Mouse (Mus musculus) forebrain, embryonic 13.5 days (tissue): ENCODE results near the gene Plcd1. TPM values are rescaled to one million over a fixed set of nuclear protein-coding genes. Genes with fewer than 3 reads are reported as not detected.

Source experiments
- ATAC-seq: fragments of 200-750 bp; cut with Nextera tagmentation; 2 replicates; pipeline ENCODE4 v1.8.0; 2017
- H3K27ac ChIP-seq: fragments of 300-500 bp; sonication (generic); 2 replicates; pipeline ENCODE4 v1.5.1; 2015; ENCODE audit warnings: inconsistent platforms, mild to moderate bottlenecking, moderate library complexity
- H3K27me3 ChIP-seq: fragments of 300-500 bp; sonication (generic); 2 replicates; pipeline ENCODE4 v1.6.1; 2015; ENCODE audit warnings: mild to moderate bottlenecking, inconsistent platforms
- H3K36me3 ChIP-seq: fragments of 300-500 bp; sonication (generic); 2 replicates; pipeline ENCODE4 v1.6.1; 2015; ENCODE audit warnings: mild to moderate bottlenecking, inconsistent platforms; ENCODE audit not compliant: poor library complexity, severe bottlenecking
- H3K4me1 ChIP-seq: fragments of 300-500 bp; sonication (generic); 2 replicates; pipeline ENCODE4 v1.6.1; 2015; ENCODE audit warnings: inconsistent platforms
- H3K4me2 ChIP-seq: fragments of 300-500 bp; sonication (generic); 2 replicates; pipeline ENCODE4 v1.6.1; 2015; ENCODE audit warnings: inconsistent platforms, mild to moderate bottlenecking, moderate library complexity
- H3K4me3 ChIP-seq: fragments of 300-500 bp; sonication (generic); 2 replicates; pipeline ENCODE4 v1.5.1; 2015; ENCODE audit warnings: mild to moderate bottlenecking, inconsistent platforms
- H3K9ac ChIP-seq: fragments of 300-500 bp; sonication (generic); 2 replicates; pipeline ENCODE4 v1.6.1; 2015; ENCODE audit warnings: mild to moderate bottlenecking, inconsistent platforms
- H3K9me3 ChIP-seq: fragments of 300-500 bp; sonication (generic); replicated peaks from 2 replicates; pipeline ENCODE4 v1.6.1; 2016; ENCODE audit warnings: inconsistent platforms
- WGBS: fragments of 180-500 bp; shearing (Covaris S2); methylation state at CpG from one replicate; pipeline ENCODE4 v1.1.7; 2015; 5-methylcytosine and 5-hydroxymethylcytosine counted together
- polyA plus RNA-seq: library from polyadenylated mRNA; unstranded; fragments of >200 nt; fragmentation: Nextera tagmentation; extraction: Ambion mirVana; gene quantifications from 2 replicates; pipeline ENCODE4 v1.2.1, GENCODE M21; 2015

Gene Plcd1
- polyA plus RNA-seq = 8.4 and 12.2 TPM in 2 replicates

DNA sequence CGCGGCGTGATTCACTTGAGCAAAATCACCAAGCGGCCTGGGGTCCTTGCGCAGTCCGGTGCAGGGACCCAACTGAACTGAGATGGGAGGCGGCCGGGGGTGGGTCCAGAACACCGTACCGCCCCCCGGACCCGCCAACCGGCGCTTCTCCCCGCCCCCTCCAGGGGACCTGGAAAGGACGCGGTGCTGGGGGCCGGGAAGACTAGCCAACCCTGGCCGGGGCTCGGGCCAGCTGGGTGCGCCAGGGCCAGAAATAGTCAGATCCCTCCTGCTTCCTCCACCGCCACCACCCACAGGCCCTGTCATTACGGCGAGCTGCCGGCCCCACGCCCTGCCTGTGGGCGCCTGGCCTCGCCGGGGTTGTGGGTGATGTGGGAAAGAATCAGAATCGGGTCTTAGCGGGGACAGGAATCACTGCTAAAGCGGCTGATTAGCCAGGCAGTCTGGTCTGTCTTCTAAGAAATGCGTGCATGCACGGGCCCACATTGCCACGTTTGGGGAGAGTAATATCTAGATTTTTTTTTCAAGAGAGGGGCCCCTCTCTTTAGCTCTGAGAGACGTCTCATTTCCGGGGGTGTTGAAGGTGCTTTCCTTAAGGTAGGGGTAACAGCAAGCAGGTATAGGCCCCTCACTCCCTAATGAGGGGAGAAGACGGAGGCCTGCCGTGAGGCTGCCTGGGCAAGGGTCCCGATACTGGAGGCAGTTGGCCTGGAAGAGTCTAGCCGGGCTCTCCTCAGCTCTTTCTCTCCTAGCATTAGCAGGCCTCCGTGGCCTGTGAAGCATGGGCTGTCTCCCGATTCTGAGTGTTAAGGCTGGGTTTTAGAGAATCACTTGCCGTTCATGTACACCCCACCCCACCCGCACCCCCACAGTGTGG lies at the start of gene Plcd1:
TSS of gene Plcd1 (minus strand) at position 84 of the 877 bp plus-strand sequence.
- Histone ChIP-seq H3K9ac (peak within 1 kb of the TSS; percentile 56), H3K4me1 (peaks cover 26% of the 10 kb centered on the region), H3K27ac (no peak within 1 kb of the TSS), H3K27me3 (peaks cover 49% of the 10 kb centered on the region), H3K9me3 (no peaks in the 10 kb centered on the region), H3K36me3 (no peaks in the 10 kb centered on the region), H3K4me2 (peak within 1 kb of the TSS; percentile 72), H3K4me3 (peak within 1 kb of the TSS; percentile 46)
- ATAC-seq = peak; percentile 75
- 8% methylated on average over 45 of the region's 45 CpGs for WGBS

DNA sequence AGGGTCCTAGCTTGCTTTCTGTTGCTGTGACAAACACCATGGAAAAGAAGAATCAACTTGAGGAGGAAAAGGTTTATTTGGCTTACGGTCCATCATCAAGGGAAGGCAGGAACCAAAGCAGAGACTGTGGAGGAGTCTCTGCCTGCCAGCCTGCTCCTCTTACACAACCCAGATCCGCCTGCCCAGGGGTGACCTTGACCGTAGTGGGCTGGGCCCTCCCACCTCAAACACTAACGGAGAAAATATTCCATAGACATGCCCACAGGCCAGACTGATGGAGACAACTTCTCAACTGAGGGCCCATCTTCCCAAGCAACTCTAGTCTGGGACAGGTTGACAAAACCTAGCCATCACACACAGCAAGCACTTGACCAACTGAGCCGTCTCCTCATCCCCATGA lies 48.8 kb upstream of the Plcd1 start:
- no peaks in the 10 kb centered on the region for H3K36me3 ChIP-seq
- ATAC-seq = no peak
- no peak overlapping the region for H3K4me3 ChIP-seq
- no peaks in the 10 kb centered on the region for H3K27me3 ChIP-seq
- 89% methylated on average over 5 of the region's 5 CpGs for WGBS
- no peak overlapping the region for H3K4me2 ChIP-seq
- H3K9me3 ChIP-seq = no peaks in the 10 kb centered on the region
- no peak overlapping the region for H3K9ac ChIP-seq
- H3K27ac ChIP-seq = no peak overlapping the region
- no peaks in the 10 kb centered on the region for H3K4me1 ChIP-seq

DNA sequence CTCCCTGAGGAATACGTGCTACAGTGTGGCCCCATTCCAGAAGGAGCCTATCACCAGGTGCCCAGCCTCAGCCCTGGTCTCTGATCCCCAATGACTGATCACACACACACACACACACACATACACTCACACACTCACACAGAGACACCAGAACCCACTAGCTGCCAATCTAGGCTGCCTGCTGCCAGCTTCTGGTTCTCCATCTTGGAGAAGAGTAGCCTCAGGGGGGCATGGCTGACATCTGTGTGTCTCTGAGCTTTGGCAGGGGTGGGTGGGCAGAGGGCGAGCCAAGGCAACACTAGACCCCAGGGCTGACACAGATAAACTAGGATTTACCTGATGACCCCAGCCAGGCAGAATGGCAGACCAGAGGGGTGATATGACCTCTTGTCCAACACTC lies 45.5 kb upstream of the Plcd1 start:
- Histone ChIP-seq H3K4me1 (no peaks in the 10 kb centered on the region), H3K4me3 (no peak overlapping the region), H3K9ac (no peak overlapping the region), H3K36me3 (no peaks in the 10 kb centered on the region), H3K9me3 (no peaks in the 10 kb centered on the region), H3K27ac (no peak overlapping the region), H3K27me3 (no peaks in the 10 kb centered on the region), H3K4me2 (no peak overlapping the region)
- WGBS = 77% methylated on average over 2 of the region's 2 CpGs
- no peak for ATAC-seq

DNA sequence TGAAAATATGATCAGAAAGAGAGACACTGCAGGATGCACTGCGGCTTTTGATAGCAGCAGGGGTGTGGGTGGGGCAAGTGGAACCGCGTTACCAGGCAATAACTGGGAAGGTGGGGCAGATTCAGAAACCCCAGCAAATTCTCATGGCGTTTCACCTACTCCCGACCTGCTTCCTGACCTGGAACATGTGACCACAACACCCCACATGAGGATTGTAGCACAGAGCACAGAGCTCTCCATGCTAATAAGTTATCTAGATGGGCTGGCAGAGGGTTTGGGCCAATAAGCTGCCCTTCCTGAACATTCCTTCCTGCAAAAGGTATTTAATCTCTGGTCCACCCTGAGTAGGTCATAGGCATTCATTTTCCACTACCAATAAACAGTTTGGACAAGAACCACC lies 37.4 kb upstream of the Plcd1 start:
- H3K4me3 ChIP-seq = no peak overlapping the region
- H3K4me1 ChIP-seq = no peaks in the 10 kb centered on the region
- WGBS = 64% methylated on average over 5 of the region's 5 CpGs
- no peak overlapping the region for H3K4me2 ChIP-seq
- H3K9ac ChIP-seq = no peak overlapping the region
- H3K36me3 ChIP-seq = no peaks in the 10 kb centered on the region
- H3K27ac ChIP-seq = no peak overlapping the region
- no peaks in the 10 kb centered on the region for H3K27me3 ChIP-seq
- no peak for ATAC-seq
- no peaks in the 10 kb centered on the region for H3K9me3 ChIP-seq

DNA sequence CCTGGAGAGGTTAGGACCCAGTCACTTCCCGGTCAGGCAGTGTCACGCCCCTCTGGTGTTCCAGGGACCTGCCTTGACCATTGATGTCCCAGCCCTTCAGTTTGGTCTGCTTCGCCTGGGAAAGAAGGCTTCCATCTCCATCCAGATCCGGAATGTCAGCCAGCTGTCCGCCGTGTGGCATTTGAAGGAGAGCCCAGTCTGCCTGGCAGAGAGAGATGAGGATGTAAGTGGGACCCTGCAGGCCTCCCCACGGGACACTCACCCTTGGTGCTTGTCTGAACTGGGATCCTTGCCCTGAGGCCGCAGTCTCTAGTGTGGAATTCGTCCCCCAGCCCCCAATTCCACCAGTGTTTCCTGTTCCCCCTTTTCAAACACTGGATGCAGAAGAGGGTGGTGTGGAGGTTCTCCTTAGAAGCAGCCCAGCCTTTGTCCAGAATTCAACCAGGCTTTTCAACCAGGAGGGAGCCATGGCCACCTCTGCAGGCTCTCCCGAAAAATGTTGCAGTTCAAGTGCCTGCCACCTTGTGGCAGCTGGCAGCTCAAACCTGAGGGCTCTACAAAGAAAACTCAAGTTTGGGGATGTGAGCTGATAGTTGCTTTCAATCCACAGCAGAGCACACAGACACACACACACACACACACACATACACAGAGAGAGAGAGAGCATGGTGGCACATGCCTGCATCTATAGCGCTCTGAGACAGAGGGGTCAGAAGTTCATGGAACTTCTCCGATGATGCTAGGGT lies 35.3 kb upstream of the Plcd1 start:
- ATAC-seq = no peak
- WGBS = 81% methylated on average over 12 of the region's 12 CpGs
- Histone ChIP-seq H3K9me3 (no peaks in the 10 kb centered on the region), H3K4me2 (no peak overlapping the region), H3K36me3 (no peaks in the 10 kb centered on the region), H3K4me3 (no peak overlapping the region), H3K9ac (no peak overlapping the region), H3K4me1 (no peaks in the 10 kb centered on the region), H3K27ac (no peak overlapping the region), H3K27me3 (no peaks in the 10 kb centered on the region)

DNA sequence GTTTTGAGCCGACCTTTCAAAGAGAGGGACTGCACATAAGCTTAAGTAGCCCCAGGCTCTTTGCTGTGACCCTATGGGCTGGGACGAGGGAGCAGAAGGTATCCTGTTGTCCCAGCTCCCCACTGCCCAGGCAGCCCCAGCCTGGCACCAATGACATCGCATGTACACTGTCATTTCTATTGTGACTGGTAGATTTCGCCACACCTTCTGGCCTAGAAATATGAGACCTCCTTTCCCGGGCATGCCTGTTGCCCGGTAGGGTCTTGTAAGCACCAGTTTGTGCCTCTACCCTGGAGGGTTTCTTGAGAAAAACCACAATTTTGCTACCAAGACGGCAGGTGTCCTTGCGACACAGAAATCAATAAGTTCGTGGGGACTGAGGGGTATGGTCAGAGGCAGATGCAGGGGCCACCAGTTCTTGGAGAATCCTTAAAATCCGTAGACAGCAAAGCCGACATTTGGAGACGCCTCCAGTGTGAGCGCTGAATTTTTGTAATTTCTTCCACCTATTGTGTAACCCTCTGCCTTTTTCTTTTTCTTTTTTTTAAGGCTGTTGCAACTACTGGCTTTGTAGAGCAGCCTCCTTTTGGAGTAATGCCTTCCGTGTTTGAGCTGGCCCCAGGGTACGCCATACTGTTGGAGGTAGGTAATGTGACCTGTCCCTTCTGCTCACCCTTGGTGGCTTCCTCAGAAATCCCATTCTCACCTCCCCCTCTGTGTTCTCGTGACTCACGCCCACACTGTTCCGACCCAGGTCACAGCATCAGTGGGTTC lies 29.5 kb upstream of the Plcd1 start:
- no peaks in the 10 kb centered on the region for H3K9me3 ChIP-seq
- H3K36me3 ChIP-seq = no peaks in the 10 kb centered on the region
- no peaks in the 10 kb centered on the region for H3K27me3 ChIP-seq
- no peak for ATAC-seq
- no peak overlapping the region for H3K4me2 ChIP-seq
- 0 out of 2 replicates have a peak, but pooled peaks cover 4% of the 10 kb centered on the region for H3K4me1 ChIP-seq
- 88% methylated on average over 18 of the region's 18 CpGs for WGBS
- no peak overlapping the region for H3K9ac ChIP-seq
- no peak overlapping the region for H3K4me3 ChIP-seq
- no peak overlapping the region for H3K27ac ChIP-seq

DNA sequence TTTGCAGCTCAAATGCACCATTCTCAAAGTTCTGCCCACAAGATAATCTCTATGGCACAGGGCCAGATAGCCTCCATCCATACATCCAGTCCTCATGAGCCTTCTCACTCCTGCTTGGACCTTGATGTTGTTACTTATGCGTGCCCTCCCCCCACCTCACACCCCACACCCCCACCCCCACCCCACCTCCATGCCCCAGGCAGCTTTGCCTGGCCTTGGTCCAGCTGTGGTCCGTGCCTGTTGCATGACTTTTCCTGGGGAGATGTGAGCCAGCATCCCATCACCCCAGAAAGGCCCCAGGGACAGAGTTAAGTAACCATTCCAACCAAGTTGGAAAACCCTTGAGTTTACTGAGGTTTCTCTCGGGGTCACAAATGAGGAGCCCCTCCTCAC lies 26.9 kb upstream of the Plcd1 start:
- WGBS = 78% methylated on average over 3 of the region's 3 CpGs
- Histone ChIP-seq H3K4me2 (no peak overlapping the region), H3K9ac (no peak overlapping the region), H3K4me3 (no peak overlapping the region), H3K27ac (no peak overlapping the region), H3K9me3 (no peaks in the 10 kb centered on the region), H3K36me3 (no peaks in the 10 kb centered on the region), H3K4me1 (0 out of 2 replicates have a peak, but pooled peaks cover 4% of the 10 kb centered on the region), H3K27me3 (no peaks in the 10 kb centered on the region)
- no peak for ATAC-seq

DNA sequence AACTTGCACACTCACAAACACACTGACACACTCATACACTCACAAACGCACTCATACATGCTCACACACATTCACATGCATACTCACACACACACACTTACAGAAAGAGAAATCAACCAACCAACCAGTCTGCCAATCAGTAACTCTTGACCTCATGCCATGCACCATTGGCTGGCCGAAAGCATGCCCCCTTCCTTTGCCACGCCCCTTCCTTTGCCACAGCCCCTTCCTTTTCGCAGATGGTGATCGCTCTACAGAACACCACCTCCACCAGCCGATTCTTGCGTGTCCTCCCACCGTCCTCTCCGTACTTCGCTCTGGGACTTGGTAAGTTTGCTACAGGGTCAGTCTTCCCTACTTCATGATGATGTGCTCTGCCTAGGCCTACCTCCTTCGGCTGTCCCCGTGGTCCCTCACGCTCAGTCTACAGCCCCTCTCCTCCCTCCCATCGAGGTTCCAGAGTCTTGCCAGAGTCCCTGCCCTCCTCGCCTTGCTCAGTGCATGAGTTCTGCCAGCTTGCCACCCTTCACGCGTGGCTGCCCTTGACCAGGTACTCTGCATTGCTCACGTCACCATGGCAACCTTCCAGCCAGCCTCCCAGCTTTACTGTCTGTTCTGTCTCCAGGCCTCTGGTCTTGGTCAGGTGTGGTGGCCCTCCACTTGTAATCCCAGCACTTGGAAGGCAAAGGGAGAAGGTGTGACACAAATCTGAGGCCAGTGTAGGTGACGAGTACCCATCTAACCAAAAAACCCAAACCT lies 26.3 kb upstream of the Plcd1 start:
- no peak overlapping the region for H3K27ac ChIP-seq
- 0 out of 2 replicates have a peak, but pooled peaks cover 4% of the 10 kb centered on the region for H3K4me1 ChIP-seq
- no peak overlapping the region for H3K4me3 ChIP-seq
- no peaks in the 10 kb centered on the region for H3K36me3 ChIP-seq
- H3K27me3 ChIP-seq = no peaks in the 10 kb centered on the region
- no peak overlapping the region for H3K9ac ChIP-seq
- 84% methylated on average over 19 of the region's 19 CpGs for WGBS
- H3K4me2 ChIP-seq = no peak overlapping the region
- H3K9me3 ChIP-seq = no peaks in the 10 kb centered on the region
- no peak for ATAC-seq

DNA sequence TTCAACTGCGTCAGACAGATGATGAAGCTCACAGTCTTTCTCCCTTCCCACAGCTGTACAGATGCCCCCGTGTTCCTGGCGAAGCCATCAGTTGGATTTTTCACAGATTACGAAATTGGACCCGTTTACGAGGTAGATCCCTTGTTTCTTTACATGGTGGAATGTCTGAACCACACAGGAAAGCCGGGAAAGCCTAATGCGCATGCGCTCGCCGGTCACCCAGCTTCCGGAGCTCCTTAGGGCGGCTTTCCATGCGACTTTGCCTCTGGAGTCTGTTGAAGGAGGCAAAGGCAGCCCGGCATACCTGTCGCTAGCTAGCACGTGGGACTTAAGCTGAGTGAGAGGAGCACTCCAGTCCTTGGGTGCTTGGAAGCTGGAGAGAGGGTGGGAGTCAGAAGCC lies 21.6 kb upstream of the Plcd1 start:
- Histone ChIP-seq H3K4me2 (no peak overlapping the region), H3K36me3 (no peaks in the 10 kb centered on the region), H3K27me3 (no peaks in the 10 kb centered on the region), H3K4me3 (no peak overlapping the region), H3K27ac (no peak overlapping the region), H3K9me3 (no peaks in the 10 kb centered on the region), H3K4me1 (peaks cover 8% of the 10 kb centered on the region), H3K9ac (no peak overlapping the region)
- no peak for ATAC-seq
- 88% methylated on average over 17 of the region's 17 CpGs for WGBS

DNA sequence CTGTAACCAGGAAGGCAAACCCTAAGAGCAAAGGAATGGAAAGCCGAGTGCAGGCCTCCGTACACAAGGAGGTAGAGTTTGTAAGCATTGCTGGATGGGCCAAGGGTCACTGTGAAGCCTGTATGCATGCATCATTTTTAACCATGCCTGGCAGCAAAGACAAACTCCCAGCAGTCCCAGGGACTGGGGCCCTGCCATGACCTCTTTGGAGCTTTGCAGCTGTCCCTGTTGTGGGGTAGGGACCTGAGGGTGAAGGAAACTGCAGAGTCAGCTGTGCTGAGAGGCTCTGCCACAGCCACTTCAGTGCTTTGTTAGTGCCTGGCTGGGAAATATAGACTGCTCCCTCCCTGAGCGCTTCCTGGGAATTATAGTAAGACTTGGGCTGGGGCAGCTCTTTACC lies 17.3 kb upstream of the Plcd1 start:
- Histone ChIP-seq H3K9me3 (no peaks in the 10 kb centered on the region), H3K9ac (no peak overlapping the region), H3K27me3 (no peaks in the 10 kb centered on the region), H3K36me3 (no peaks in the 10 kb centered on the region), H3K4me2 (no peak overlapping the region), H3K4me1 (peaks cover 5% of the 10 kb centered on the region), H3K4me3 (no peak overlapping the region), H3K27ac (no peak overlapping the region)
- WGBS = 45% methylated on average over 3 of the region's 3 CpGs
- no peak for ATAC-seq

DNA sequence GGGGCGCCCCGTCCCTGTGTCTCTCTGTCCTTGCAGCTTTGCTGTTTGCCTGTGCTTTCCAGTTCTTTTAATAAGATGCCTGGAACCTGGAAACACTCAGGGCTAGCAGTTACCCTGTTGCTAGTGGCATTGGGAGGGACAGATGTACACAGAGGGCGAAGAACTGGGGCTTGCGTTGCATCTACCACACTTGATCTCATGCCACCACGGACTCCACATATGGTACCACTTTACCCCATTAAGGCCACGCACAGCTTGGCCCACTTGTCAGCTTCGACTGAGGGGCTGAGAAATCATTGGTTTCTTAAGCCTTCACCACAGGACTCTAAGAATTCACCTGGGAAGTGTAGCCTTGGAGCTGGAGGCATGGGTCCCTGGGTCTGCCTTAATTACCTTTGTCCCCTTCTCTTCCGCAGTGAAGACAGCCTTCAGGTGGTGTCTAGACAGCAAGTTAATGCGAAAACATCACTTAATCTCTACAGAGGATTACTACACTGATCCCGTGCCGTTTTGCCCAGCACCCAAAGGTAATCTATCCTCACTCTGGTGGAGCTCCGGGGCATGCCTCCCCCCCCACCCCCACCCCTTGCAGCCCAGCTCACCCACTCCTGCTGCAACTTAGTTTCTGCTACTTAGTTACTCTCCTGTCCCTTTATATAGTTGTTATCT lies 16.5 kb upstream of the Plcd1 start:
- no peak overlapping the region for H3K9ac ChIP-seq
- ATAC-seq = no peak
- no peaks in the 10 kb centered on the region for H3K36me3 ChIP-seq
- H3K4me2 ChIP-seq = no peak overlapping the region
- H3K4me1 ChIP-seq = peaks cover 5% of the 10 kb centered on the region
- H3K9me3 ChIP-seq = no peaks in the 10 kb centered on the region
- no peaks in the 10 kb centered on the region for H3K27me3 ChIP-seq
- WGBS = 51% methylated on average over 12 of the region's 12 CpGs
- no peak overlapping the region for H3K4me3 ChIP-seq
- no peak overlapping the region for H3K27ac ChIP-seq
